Mouse (Mus musculus): ENCODE measurements around the gene Zfp677.
"Not testable (repeated sequence)": the region's sequence is repeated elsewhere in the genome, so short reads cannot be mapped to it uniquely, and the experiment has no call there.

The Zfp677 gene

DNA sequence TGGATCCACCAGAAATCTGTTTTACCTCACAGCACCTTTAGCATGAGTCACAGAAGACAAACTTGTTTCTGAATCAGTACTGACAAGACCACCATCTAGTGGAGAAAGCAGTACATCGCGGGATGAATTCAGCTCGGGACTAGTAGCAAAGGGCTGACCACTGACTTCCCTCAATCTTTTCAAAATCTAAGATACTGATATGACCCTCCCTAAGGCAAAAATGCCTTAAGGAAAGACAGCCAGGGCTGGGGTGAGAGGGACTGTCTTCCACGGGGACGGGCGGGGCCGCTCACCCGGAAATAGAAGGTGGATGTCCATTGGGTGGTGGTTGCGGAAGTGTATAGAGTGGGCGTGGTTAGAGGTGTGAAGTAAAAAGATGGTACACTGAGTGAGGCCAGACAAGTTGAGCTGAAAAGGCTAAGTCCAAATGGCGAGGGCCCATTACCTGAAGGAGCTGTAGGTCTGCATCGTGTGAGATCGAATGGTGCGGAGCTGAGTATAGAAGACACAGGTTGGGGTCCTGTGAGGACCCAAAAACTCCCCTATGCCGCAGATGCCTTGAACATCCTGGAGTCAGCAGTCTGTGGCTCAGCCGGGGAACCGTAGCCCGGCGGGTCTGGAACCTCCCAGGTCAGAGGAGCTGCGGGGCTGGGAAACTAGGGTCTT is at the start of gene Zfp677:
TSS of gene Zfp677 (plus strand) at position 358 of the 666 bp plus-strand sequence.
- DNase-seq = peak; percentile 56

- not testable (repeated sequence) for DNase-seq
Measured at GRCm38 (mm10) chr17:21368018-21368417, 15.5 kb upstream of the Zfp677 start.

GRCm38 (mm10) chr17:21369925-21370719 is 13.4 kb upstream of the Zfp677 start:
- DNase-seq = no peak

- DNase-seq = no peak
Measured at GRCm38 (mm10) chr17:21375311-21375710, 8.2 kb upstream of the Zfp677 start.

DNA sequence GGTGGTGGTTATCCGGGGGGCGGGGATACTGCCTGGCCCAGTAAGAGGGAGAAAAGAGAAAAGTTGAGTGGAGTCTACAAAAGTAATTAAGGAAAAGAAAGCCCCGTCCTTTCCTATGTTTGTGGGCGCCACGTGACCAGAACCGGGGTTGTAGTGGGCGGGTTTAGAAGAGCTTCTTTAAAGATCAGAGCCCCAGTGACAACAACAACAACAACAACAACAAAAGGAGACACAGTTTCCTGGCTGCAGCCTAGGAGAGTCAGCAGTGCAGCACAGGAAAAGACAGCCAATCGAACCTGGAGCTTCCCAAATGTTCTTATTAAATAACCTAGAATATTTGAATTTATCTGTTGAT is 486 bp downstream of the Zfp677 start:
- no peak for DNase-seq

GRCm38 (mm10) chr17:21422664-21423599 is 39.4 kb downstream of the Zfp677 start, which contains the start of gene Zfp54:
TSS of gene Zfp54 (plus strand) at chr17:21423227.
- DNase-seq = peak; percentile 63

DNA sequence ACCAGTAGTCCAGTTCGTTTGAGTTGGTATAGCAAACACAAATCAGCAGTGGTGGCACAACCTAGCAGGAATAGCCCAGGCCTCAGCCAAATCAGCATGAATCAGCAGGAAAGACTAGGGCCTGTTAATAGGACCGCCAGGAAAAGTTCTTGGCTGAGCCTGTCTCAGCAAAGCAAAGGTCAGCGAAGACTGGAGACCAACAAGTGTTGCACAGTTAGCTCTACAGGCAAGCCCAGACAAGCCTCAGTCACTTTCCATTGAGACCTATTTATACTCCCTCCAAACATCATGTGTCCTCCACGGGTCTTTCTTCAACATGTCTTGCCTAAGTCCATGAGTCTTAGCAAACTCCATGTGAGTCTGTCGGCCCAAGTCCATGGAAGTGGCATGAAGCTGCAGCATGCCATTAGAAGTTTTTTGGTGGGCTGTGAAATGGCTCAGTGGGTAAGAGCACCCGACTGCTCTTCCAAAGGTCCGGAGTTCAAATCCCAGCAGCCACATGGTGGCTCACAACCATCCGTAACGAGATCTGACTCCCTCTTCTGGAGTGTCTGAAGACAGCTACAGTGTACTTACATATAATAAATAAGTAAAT is 55.4 kb downstream of the Zfp677 start:
- not testable (repeated sequence) for DNase-seq
